Mouse (Mus musculus) hindbrain, embryonic 13.5 days (tissue): Measurements from ENCODE around the gene Paqr8. TPM values are rescaled to one million over a fixed set of nuclear protein-coding genes. Genes with fewer than 3 reads are reported as not detected.

Experiments
- ATAC-seq: fragments of 200-750 bp; cut with Nextera tagmentation; 2 replicates; pipeline ENCODE4 v1.8.0; 2017; ENCODE audit warnings: moderate TSS enrichment; ENCODE audit not compliant: low FRiP score
- H3K27ac ChIP-seq: fragments of 300-500 bp; sonication (generic); 2 replicates; pipeline ENCODE4 v1.5.1; 2015; ENCODE audit warnings: inconsistent platforms, mild to moderate bottlenecking, moderate library complexity
- H3K27me3 ChIP-seq: fragments of 300-500 bp; sonication (generic); 2 replicates; pipeline ENCODE4 v1.6.1; 2015; ENCODE audit warnings: mild to moderate bottlenecking, inconsistent platforms
- H3K36me3 ChIP-seq: fragments of 300-500 bp; sonication (generic); 2 replicates; pipeline ENCODE4 v1.6.1; 2015; ENCODE audit warnings: mild to moderate bottlenecking, inconsistent platforms
- H3K4me1 ChIP-seq: fragments of 300-500 bp; sonication (generic); replicated peaks from 2 replicates; pipeline ENCODE4 v1.6.1; 2015; ENCODE audit warnings: inconsistent platforms
- H3K4me2 ChIP-seq: fragments of 300-500 bp; sonication (generic); 2 replicates; pipeline ENCODE4 v1.6.1; 2015; ENCODE audit warnings: inconsistent platforms, mild to moderate bottlenecking, moderate library complexity
- H3K4me3 ChIP-seq: fragments of 300-500 bp; sonication (generic); 2 replicates; pipeline ENCODE4 v1.5.1; 2015; ENCODE audit warnings: mild to moderate bottlenecking, inconsistent platforms
- H3K9ac ChIP-seq: fragments of 300-500 bp; sonication (generic); 2 replicates; pipeline ENCODE4 v1.6.1; 2015; ENCODE audit warnings: mild to moderate bottlenecking, inconsistent platforms
- H3K9me3 ChIP-seq: fragments of 300-500 bp; sonication (generic); 2 replicates; pipeline ENCODE4 v1.6.1; 2016; ENCODE audit warnings: inconsistent platforms
- WGBS: fragments of 180-500 bp; shearing (Covaris S2); methylation state at CpG from one replicate; pipeline ENCODE4 v1.1.7; 2015; 5-methylcytosine and 5-hydroxymethylcytosine counted together
- polyA plus RNA-seq: library from polyadenylated mRNA; unstranded; fragments of >200 nt; fragmentation: Nextera tagmentation; extraction: Ambion mirVana; gene quantifications from 2 replicates; pipeline ENCODE4 v1.2.1, GENCODE M21; 2015

Gene Paqr8
- polyA plus RNA-seq, 1 experiment from 2014 or later, result 26.2 TPM

- no peak overlapping the region for H3K9ac ChIP-seq
- no peak overlapping the region for H3K27ac ChIP-seq
- no peaks in the 10 kb centered on the region for H3K4me1 ChIP-seq
- H3K4me3 ChIP-seq, result no peak overlapping the region
- H3K27me3 ChIP-seq, result no peaks in the 10 kb centered on the region
- 93% methylated on average over 4 of the region's 4 CpGs for WGBS
- H3K36me3 ChIP-seq, result no peaks in the 10 kb centered on the region
- ATAC-seq, result no peak
- no peak overlapping the region for H3K4me2 ChIP-seq
- no peaks in the 10 kb centered on the region for H3K9me3 ChIP-seq
Measured at GRCm38 (mm10) chr1:20883079-20883478, 7.3 kb upstream of the Paqr8 start.

- peak overlapping the region; percentile 85 for H3K4me2 ChIP-seq
- H3K36me3 ChIP-seq, result no peaks in the 10 kb centered on the region
- H3K27me3 ChIP-seq, result no peaks in the 10 kb centered on the region
- H3K4me1 ChIP-seq, result peaks cover 18% of the 10 kb centered on the region
- peak overlapping the region; percentile 74 for H3K4me3 ChIP-seq
- no peaks in the 10 kb centered on the region for H3K9me3 ChIP-seq
- peak overlapping the region; percentile 87 for H3K27ac ChIP-seq
- WGBS, result 14% methylated on average over 16 of the region's 16 CpGs
- H3K9ac ChIP-seq, result peak overlapping the region; percentile 84
- ATAC-seq, result peak; percentile 44
Measured at GRCm38 (mm10) chr1:20889677-20890403, 566 bp upstream of the Paqr8 start.

GRCm38 (mm10) chr1:20890941-20891399, 564 bp downstream of the Paqr8 start:
- peaks cover 18% of the 10 kb centered on the region for H3K4me1 ChIP-seq
- peak overlapping the region; percentile 74 for H3K4me3 ChIP-seq
- H3K27me3 ChIP-seq, result no peaks in the 10 kb centered on the region
- peak overlapping the region; percentile 87 for H3K27ac ChIP-seq
- H3K9ac ChIP-seq, result peak overlapping the region; percentile 84
- H3K36me3 ChIP-seq, result no peaks in the 10 kb centered on the region
- under 1% methylated on average over 20 of the region's 20 CpGs for WGBS
- H3K4me2 ChIP-seq, result peak overlapping the region; percentile 85
- ATAC-seq, result peak; percentile 85
- H3K9me3 ChIP-seq, result no peaks in the 10 kb centered on the region

DNA sequence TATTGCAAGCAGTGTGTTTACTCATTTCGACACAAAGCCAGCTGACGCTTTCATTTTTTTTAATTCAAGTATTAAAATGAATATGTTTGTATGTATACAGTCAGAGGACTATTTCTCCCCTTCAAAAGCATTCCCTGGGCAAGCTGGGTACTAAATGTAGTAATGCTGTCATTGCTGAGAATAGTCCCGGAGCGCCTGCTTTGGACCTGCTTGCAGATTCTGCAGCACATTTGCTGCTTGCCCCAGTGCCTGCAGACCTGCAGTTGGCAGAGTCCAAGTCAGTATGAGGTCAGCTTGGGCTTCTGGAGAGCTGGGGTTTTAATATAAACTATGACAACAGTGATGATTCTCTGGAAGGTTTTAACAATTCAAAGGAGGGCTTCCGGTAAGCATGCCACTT, 2.7 kb downstream of the Paqr8 start:
- peaks cover 25% of the 10 kb centered on the region for H3K4me1 ChIP-seq
- ATAC-seq, result no peak
- no peaks in the 10 kb centered on the region for H3K9me3 ChIP-seq
- H3K27me3 ChIP-seq, result no peaks in the 10 kb centered on the region
- no peak overlapping the region for H3K27ac ChIP-seq
- 89% methylated on average over 5 of the region's 5 CpGs for WGBS
- H3K9ac ChIP-seq, result no peak overlapping the region
- peak overlapping the region; percentile 85 for H3K4me2 ChIP-seq
- H3K4me3 ChIP-seq, result peak overlapping the region; percentile 74
- H3K36me3 ChIP-seq, result no peaks in the 10 kb centered on the region

GRCm38 (mm10) chr1:20898391-20898790, 8.0 kb downstream of the Paqr8 start:
- ATAC-seq, result no peak
- Histone ChIP-seq H3K4me2 (no peak overlapping the region), H3K36me3 (no peaks in the 10 kb centered on the region), H3K9me3 (no peaks in the 10 kb centered on the region), H3K9ac (no peak overlapping the region), H3K4me3 (no peak overlapping the region), H3K4me1 (peaks cover 15% of the 10 kb centered on the region), H3K27me3 (no peaks in the 10 kb centered on the region), H3K27ac (peak overlapping the region; percentile 62)
- WGBS, result 72% methylated on average over 9 of the region's 9 CpGs

DNA sequence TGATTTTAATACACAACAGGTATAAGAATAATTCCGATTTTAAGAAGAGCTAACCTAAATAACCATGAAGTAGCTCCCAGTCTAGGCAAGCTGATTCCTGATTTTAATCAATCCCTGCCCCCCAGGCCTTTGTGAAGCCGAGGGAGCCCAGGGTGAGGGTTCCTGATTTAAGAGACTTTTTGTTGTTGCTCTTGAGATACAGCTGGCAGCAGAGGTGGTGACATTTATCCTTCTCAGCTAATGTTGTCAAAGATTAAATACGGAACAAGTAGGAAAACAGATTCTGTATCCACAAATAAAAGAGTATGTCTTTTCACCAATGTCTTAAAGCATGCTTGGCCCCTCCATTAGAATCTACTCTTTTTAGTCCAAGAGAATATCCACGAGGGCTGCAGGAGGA, 9.9 kb downstream of the Paqr8 start:
- Histone ChIP-seq H3K4me2 (no peak overlapping the region), H3K4me1 (peaks cover 15% of the 10 kb centered on the region), H3K36me3 (no peaks in the 10 kb centered on the region), H3K9me3 (no peaks in the 10 kb centered on the region), H3K9ac (no peak overlapping the region), H3K27me3 (no peaks in the 10 kb centered on the region), H3K4me3 (no peak overlapping the region), H3K27ac (no peak overlapping the region)
- ATAC-seq, result no peak
- WGBS, result 56% methylated on average over 4 of the region's 4 CpGs

GRCm38 (mm10) chr1:20905501-20906127, 15.2 kb downstream of the Paqr8 start:
- Histone ChIP-seq H3K9ac (no peak overlapping the region), H3K4me3 (no peak overlapping the region), H3K36me3 (no peaks in the 10 kb centered on the region), H3K9me3 (no peaks in the 10 kb centered on the region), H3K27me3 (no peaks in the 10 kb centered on the region), H3K4me2 (no peak overlapping the region), H3K27ac (peak overlapping the region; percentile 81), H3K4me1 (peaks cover 28% of the 10 kb centered on the region)
- WGBS, result 38% methylated on average over 8 of the region's 8 CpGs
- ATAC-seq, result peak; percentile 85

DNA sequence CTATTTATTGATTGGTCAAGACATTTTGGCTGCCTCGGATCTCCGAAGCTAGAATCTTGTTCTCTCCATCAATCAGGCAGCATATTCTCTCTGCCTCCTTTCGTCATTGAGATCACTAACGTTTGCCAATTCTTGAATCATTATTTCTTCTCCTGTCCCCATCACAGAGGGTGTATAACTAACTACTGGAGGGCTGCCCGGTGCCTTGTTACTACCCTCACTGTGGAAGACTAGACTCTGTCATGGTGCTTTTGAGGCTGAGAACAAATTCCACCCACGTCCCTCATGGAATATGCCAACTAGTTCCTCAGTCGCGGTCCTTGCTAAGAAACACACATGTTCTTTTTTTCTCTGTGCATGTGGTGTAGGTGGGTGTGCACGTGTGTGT, 15.7 kb downstream of the Paqr8 start:
- Histone ChIP-seq H3K4me2 (no peak overlapping the region), H3K9me3 (no peaks in the 10 kb centered on the region), H3K4me1 (peaks cover 28% of the 10 kb centered on the region), H3K36me3 (no peaks in the 10 kb centered on the region), H3K27me3 (no peaks in the 10 kb centered on the region), H3K27ac (peak overlapping the region; percentile 78), H3K4me3 (no peak overlapping the region), H3K9ac (no peak overlapping the region)
- ATAC-seq, result peak; percentile 74
- WGBS, result 73% methylated on average over 9 of the region's 9 CpGs

GRCm38 (mm10) chr1:20908541-20908940, 18.1 kb downstream of the Paqr8 start:
- Histone ChIP-seq H3K4me1 (peaks cover 37% of the 10 kb centered on the region), H3K4me2 (no peak overlapping the region), H3K4me3 (no peak overlapping the region), H3K36me3 (no peaks in the 10 kb centered on the region), H3K9ac (no peak overlapping the region), H3K27ac (peak overlapping the region; percentile 49), H3K9me3 (no peaks in the 10 kb centered on the region), H3K27me3 (no peaks in the 10 kb centered on the region)
- 24% methylated on average over 4 of the region's 4 CpGs for WGBS
- ATAC-seq, result no peak

DNA sequence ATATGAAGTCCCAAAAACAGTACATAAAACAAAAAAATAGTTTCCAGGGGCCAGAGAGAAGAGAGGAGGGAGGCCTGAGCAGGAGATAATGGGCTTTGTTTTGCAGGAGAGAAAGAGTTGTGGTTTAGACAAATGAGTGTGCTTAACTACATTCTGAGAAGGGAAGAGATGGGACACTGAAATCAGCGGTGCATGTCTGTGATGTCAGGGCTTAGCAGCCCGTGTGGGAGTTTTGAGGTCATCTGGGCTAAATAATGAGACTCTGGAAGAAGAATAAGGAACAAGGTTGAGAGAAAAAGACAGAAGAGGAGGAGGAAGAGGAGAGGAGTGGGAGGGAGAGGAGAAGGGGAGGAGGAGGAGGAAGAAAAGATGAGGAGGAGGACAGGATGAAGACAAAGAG, 21.7 kb downstream of the Paqr8 start:
- WGBS, result 5% methylated on average over 2 of the region's 2 CpGs
- H3K9ac ChIP-seq, result 0 out of 2 replicates have a peak overlapping the region, but pooled peaks have one; percentile 39

GRCm38 (mm10) chr1:20912527-20913171, 22.2 kb downstream of the Paqr8 start:
- no peak overlapping the region for H3K4me3 ChIP-seq
- H3K4me1 ChIP-seq, result peaks cover 25% of the 10 kb centered on the region
- H3K27ac ChIP-seq, result peak overlapping the region; percentile 48; the same call in 1 of the 2 replicates
- no peak for ATAC-seq
- H3K36me3 ChIP-seq, result no peaks in the 10 kb centered on the region
- peak overlapping the region; percentile 39; the same call in 1 of the 2 replicates for H3K9ac ChIP-seq
- no peak overlapping the region for H3K4me2 ChIP-seq
- no peaks in the 10 kb centered on the region for H3K27me3 ChIP-seq
- H3K9me3 ChIP-seq, result no peaks in the 10 kb centered on the region
- 59% methylated on average over 13 of the region's 13 CpGs for WGBS

More for the DNA sequence above, 21.7 kb downstream of the Paqr8 start:
- peak overlapping the region; percentile 48; the same call in 1 of the 2 replicates for H3K27ac ChIP-seq
- H3K4me1 ChIP-seq, result peaks cover 28% of the 10 kb centered on the region
- H3K4me3 ChIP-seq, result no peak overlapping the region
- H3K27me3 ChIP-seq, result no peaks in the 10 kb centered on the region
- no peak overlapping the region for H3K4me2 ChIP-seq
- H3K9me3 ChIP-seq, result no peaks in the 10 kb centered on the region
- no peak for ATAC-seq
- no peaks in the 10 kb centered on the region for H3K36me3 ChIP-seq

DNA sequence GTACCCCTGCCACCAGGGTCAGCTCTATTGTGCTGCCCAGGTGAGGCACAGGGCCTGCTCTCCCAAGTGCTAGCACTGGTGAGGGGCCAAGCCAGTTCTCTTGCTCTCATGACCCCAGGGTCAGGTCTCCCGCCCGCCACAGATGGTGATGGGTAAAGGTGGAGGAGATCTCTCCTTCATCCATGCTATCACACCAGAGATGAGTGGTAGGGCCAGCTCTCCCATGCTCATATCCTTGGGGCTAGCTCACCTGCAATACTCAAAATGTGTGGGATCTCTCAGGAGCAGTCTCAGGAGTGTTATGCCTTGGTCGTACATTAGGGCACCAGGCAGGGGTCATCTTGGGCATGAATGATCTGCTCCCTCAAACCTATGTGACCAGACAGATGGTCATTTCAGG, 24.4 kb downstream of the Paqr8 start:
- no peak overlapping the region for H3K27ac ChIP-seq
- no peaks in the 10 kb centered on the region for H3K9me3 ChIP-seq
- peak; percentile 26; the same call in 1 of the 2 replicates for ATAC-seq
- H3K4me2 ChIP-seq, result no peak overlapping the region
- no peaks in the 10 kb centered on the region for H3K27me3 ChIP-seq
- H3K36me3 ChIP-seq, result no peaks in the 10 kb centered on the region
- no peak overlapping the region for H3K9ac ChIP-seq
- WGBS, result 96% methylated on average over 3 of the region's 3 CpGs
- H3K4me1 ChIP-seq, result peaks cover 17% of the 10 kb centered on the region
- H3K4me3 ChIP-seq, result no peak overlapping the region
